Mouse (Mus musculus) CH12.LX (cell line): ENCODE results near the gene Mogat1.

Experiments
- CTCF ChIP-seq, 2 experiments: IDR thresholded peaks in 1 of 2; conservative IDR thresholded peaks in 1 of 2; 2 replicates each; pipeline ENCODE4 v1.5.1; 2011 to 2012; ENCODE audit warnings: low read depth in 2 of 2, low read length in 2 of 2, improper control_type of control experiment in 1 of 2, inconsistent platforms in 1 of 2, mild to moderate bottlenecking in 1 of 2, moderate library complexity in 1 of 2
- ETS1 ChIP-seq: conservative IDR thresholded peaks from 2 replicates; pipeline ENCODE4 v1.6.1; 2012; ENCODE audit warnings: low read depth, mild to moderate bottlenecking, inconsistent platforms, low read length, improper control_type of control experiment, moderate library complexity
- HCFC1 ChIP-seq: IDR thresholded peaks from 2 replicates; pipeline ENCODE4 v1.6.1; 2012; ENCODE audit warnings: low read depth, mild to moderate bottlenecking, inconsistent platforms, low read length, improper control_type of control experiment
- MAX ChIP-seq: IDR thresholded peaks from 2 replicates; pipeline ENCODE4 v1.6.1; 2011; ENCODE audit warnings: low read length, improper control_type of control experiment
- MAZ ChIP-seq: IDR thresholded peaks from 2 replicates; pipeline ENCODE4 v1.6.1; 2012; ENCODE audit warnings: low read depth, mild to moderate bottlenecking, inconsistent platforms, low read length, improper control_type of control experiment, moderate library complexity
- MEF2A ChIP-seq: IDR thresholded peaks from 2 replicates; pipeline ENCODE4 v1.6.1; 2014; ENCODE audit warnings: low read depth, mild to moderate bottlenecking, inconsistent platforms, low read length, improper control_type of control experiment, borderline replicate concordance
- MYC ChIP-seq: IDR thresholded peaks from 2 replicates; pipeline ENCODE4 v1.6.1; 2011; ENCODE audit warnings: low read depth, mild to moderate bottlenecking, improper control_type of control experiment, low read length
- POLR2A ChIP-seq: IDR thresholded peaks from 2 replicates; pipeline ENCODE4 v1.6.1; 2011; ENCODE audit warnings: low read depth, mild to moderate bottlenecking, improper control_type of control experiment, low read length
- POLR2AphosphoS2 ChIP-seq: IDR thresholded peaks from 2 replicates; pipeline ENCODE4 v1.6.1; 2011; ENCODE audit warnings: low read depth, low read length, improper control_type of control experiment
- TBP ChIP-seq: conservative IDR thresholded peaks from 2 replicates; pipeline ENCODE4 v1.6.1; 2011; ENCODE audit warnings: low read depth, low read length, improper control_type of control experiment
- USF1 ChIP-seq: IDR thresholded peaks from 2 replicates; pipeline ENCODE4 v1.6.1; 2014; ENCODE audit warnings: low read depth, mild to moderate bottlenecking, inconsistent platforms, low read length, improper control_type of control experiment
- ZMIZ1 ChIP-seq: IDR thresholded peaks from 2 replicates; pipeline ENCODE4 v1.6.1; 2012; ENCODE audit warnings: low read depth, mild to moderate bottlenecking, inconsistent platforms, low read length, improper control_type of control experiment

- TF ChIP-seq MYC (no peak), MEF2A (no peak), CTCF (conservative IDR thresholded peaks at IDR 0.05 in 1 of 2, IDR thresholded peaks at IDR 0.05 in 1 of 2; ENCODE audit: low read depth in 2 of 2, low read length in 2 of 2) (no peak), POLR2A (no peak), POLR2AphosphoS2 (no peak), ETS1 (no peak), ZMIZ1 (no peak), TBP (no peak), USF1 (no peak), HCFC1 (no peak), MAZ (no peak), MAX (no peak)
Observed at GRCm38 (mm10) chr1:78566963-78567362, 56.2 kb downstream of the Mogat1 start.
